Mouse (Mus musculus) testis, adult 2 months (tissue): ENCODE measurements around the gene Lipc. TPM values are rescaled to one million over a fixed set of nuclear protein-coding genes. Genes with fewer than 3 reads are reported as not detected.

ENCODE experiments used
- H3K27ac ChIP-seq: fragments of 200-500 bp; 2 replicates; pipeline ENCODE4 v1.5.1; 2012; ENCODE audit warnings: low read depth, low read length; ENCODE audit not compliant: control insufficient read depth, insufficient read depth
- H3K27me3 ChIP-seq: fragments of 200-500 bp; 2 replicates; pipeline ENCODE4 v1.6.1; 2012; ENCODE audit warnings: mild to moderate bottlenecking, low read length, moderate library complexity; ENCODE audit not compliant: control insufficient read depth, insufficient read depth
- H3K36me3 ChIP-seq: fragments of 200-500 bp; 2 replicates; pipeline ENCODE4 v1.6.1; 2012; ENCODE audit warnings: mild to moderate bottlenecking, low read length; ENCODE audit not compliant: control insufficient read depth, insufficient read depth
- H3K4me1 ChIP-seq: fragments of 200-500 bp; 2 replicates; pipeline ENCODE4 v1.6.1; 2012; ENCODE audit warnings: low read length; ENCODE audit not compliant: control insufficient read depth, insufficient read depth
- H3K4me3 ChIP-seq: fragments of 200-500 bp; 2 replicates; pipeline ENCODE4 v1.5.1; 2012; ENCODE audit warnings: low read depth, mild to moderate bottlenecking, low read length, moderate library complexity, mixed read lengths; ENCODE audit not compliant: control insufficient read depth
- CTCF ChIP-seq: fragments of 200-500 bp; IDR thresholded peaks from 2 replicates; pipeline ENCODE4 v1.5.1; 2012; ENCODE audit warnings: low read depth, mild to moderate bottlenecking, inconsistent platforms, low read length, moderate library complexity; ENCODE audit not compliant: control insufficient read depth, insufficient read depth, insufficient replicate concordance
- POLR2A ChIP-seq: fragments of 200-500 bp; IDR thresholded peaks from 2 replicates; pipeline ENCODE4 v1.6.1; 2012; ENCODE audit warnings: low read depth, mild to moderate bottlenecking, inconsistent platforms, low read length, moderate library complexity; ENCODE audit not compliant: control insufficient read depth
- polyA plus RNA-seq: library from polyadenylated mRNA; depleted of rRNA; stranded (reverse); fragments of >200 nt; gene quantifications from 2 replicates; pipeline ENCODE4 v1.2.3, GENCODE M21; 2012

The Lipc gene
- polyA plus RNA-seq, 1 experiment: not detected

DNA sequence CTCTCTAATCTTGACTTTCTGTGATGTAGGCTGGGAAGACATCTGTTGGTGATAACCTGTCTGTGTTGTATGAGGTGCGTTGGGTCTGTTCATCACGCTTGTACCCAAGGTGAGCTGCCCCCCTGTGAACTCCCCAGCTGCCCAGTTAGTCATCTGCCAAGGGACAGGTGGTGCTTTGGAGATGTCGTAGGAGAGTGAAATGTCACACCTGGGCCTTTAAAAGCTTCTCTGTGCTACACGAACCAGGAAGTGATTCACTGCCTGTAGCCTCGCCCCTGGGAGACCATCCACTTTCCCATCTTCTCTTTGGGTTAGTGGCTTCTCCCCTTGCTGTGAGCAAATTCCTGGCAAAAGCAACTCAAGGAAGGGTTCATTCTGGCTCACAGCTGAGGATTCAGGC is 6.4 kb upstream of the Lipc start:
- Histone ChIP-seq H3K36me3 (no peaks in the 10 kb centered on the region), H3K4me1 (peaks cover 4% of the 10 kb centered on the region; the same call in 1 of the 2 replicates), H3K27me3 (no peaks in the 10 kb centered on the region), H3K4me3 (no peak overlapping the region), H3K27ac (no peak overlapping the region)
- TF ChIP-seq POLR2A (no peak), CTCF (no peak)

DNA sequence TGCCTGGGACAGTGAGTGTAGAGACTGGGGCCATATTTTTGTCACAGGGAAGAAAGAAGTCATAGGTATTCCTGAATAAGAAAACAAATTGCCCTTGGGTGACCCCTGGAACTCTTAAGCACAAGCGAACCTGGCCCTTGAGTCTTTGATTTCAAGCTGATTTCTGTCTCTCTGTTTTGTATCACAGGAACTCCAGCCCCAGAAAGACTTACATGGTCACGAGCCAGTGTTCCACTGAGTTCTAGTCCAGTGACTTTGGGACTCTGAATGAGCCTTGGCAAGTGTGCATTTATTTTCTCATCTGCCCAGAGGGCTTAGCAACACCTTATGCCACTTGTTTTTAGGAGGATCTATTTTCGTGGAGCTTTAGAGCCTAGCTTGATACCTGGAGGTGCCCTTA is 5.7 kb upstream of the Lipc start:
- Histone ChIP-seq H3K27me3 (no peaks in the 10 kb centered on the region), H3K4me1 (peaks cover 4% of the 10 kb centered on the region; the same call in 1 of the 2 replicates), H3K27ac (no peak overlapping the region), H3K4me3 (no peak overlapping the region), H3K36me3 (no peaks in the 10 kb centered on the region)
- TF ChIP-seq CTCF: no peak
- no peak for TF ChIP-seq POLR2A

DNA sequence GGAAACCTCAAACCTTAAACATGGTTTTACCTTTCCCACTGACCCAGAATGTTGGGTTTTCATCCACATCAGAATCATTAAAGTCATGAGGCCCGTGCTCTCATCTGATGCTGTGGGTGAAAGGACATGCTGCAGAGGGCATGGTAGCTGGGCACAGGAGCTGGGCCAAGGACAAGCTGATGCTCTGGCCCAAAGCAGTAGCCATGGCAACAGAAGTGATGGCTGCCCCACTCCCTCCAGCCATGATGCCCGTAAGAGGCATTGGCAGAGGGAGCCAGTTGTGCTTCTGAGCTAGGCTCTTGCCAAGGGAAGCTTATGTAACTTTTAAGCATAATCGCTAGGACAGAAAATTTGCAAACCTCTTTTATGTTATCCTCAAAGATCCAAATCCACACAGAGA is 2.2 kb upstream of the Lipc start:
- Histone ChIP-seq H3K27ac (no peak overlapping the region), H3K27me3 (no peaks in the 10 kb centered on the region), H3K36me3 (no peaks in the 10 kb centered on the region), H3K4me3 (no peak overlapping the region), H3K4me1 (no peaks in the 10 kb centered on the region)
- TF ChIP-seq POLR2A: no peak
- no peak for TF ChIP-seq CTCF

DNA sequence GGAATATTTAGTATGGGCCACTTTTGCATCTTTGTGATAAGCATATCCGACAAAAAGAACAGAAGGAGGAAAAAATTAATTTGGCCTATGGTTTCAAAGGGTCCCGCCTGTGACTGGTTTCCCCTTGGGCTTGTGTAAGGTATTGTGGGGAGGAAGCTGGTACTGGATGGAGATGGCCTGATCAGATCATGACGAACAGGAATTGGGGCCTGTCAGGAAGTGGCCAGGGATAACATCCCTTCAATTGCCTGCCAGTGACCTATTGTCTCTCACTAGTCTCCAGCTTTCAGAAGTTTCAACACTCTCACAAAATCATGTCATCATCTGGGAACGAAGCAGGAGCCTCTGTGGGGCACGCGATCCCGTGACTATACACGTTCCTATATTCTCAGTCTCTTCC is 2.7 kb downstream of the Lipc start:
- Histone ChIP-seq H3K4me3 (no peak overlapping the region), H3K27me3 (no peaks in the 10 kb centered on the region), H3K4me1 (no peaks in the 10 kb centered on the region), H3K27ac (no peak overlapping the region), H3K36me3 (no peaks in the 10 kb centered on the region)
- TF ChIP-seq POLR2A: no peak
- no peak for TF ChIP-seq CTCF

DNA sequence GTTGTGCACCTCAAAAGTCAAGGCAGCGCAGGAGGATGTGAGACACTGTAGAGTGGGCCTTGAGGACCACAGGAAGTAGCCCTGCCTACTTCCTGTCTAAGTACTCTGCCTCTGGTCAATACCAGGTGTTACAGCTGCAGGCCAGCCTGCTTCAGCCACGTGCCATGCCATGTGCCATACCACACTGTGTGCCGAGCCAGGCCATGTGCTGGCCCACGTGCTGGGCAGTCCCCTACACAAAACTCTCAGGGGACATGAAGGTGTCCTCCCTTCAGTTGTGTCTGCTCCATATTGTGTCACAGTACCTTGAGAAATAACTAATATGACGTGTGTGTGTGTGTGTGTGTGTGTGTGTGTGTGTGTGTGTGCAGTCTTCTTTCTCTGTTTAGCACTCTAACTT is 4.7 kb downstream of the Lipc start:
- Histone ChIP-seq H3K4me3 (no peak overlapping the region), H3K27me3 (no peaks in the 10 kb centered on the region), H3K36me3 (no peaks in the 10 kb centered on the region), H3K27ac (no peak overlapping the region), H3K4me1 (no peaks in the 10 kb centered on the region)
- no peak for TF ChIP-seq CTCF
- no peak for TF ChIP-seq POLR2A

DNA sequence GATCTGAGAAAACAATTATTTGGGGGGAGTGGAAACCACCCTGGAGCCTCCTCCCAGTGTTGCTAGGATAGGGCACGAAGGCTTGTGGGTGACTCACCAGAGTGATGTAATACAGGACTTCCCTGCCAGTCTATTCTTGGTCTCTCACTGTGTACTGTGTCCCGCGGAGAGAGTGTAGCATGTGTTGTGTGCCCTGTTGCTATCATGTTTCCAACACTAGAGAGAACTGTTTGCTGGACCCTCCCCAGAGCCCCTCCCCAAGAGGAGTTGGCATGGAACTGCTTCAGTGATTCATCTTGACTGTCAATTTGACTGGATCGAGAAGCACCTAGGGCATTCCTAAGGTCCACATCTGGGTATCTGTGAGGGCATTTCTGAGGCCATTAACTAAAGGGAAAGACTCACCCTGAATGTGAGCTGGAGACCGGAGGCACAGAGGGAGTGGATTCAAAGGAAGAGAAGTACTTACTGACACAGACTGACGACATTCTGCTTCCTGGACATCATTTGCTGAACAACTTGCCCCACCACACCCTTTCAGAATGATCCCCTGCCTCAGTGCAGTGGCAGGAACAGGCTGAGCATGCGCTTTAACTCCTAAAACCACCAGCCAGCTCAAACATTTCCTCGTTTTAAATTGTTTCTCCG is 9.2 kb downstream of the Lipc start:
- TF ChIP-seq CTCF (no peak), POLR2A (no peak)

DNA sequence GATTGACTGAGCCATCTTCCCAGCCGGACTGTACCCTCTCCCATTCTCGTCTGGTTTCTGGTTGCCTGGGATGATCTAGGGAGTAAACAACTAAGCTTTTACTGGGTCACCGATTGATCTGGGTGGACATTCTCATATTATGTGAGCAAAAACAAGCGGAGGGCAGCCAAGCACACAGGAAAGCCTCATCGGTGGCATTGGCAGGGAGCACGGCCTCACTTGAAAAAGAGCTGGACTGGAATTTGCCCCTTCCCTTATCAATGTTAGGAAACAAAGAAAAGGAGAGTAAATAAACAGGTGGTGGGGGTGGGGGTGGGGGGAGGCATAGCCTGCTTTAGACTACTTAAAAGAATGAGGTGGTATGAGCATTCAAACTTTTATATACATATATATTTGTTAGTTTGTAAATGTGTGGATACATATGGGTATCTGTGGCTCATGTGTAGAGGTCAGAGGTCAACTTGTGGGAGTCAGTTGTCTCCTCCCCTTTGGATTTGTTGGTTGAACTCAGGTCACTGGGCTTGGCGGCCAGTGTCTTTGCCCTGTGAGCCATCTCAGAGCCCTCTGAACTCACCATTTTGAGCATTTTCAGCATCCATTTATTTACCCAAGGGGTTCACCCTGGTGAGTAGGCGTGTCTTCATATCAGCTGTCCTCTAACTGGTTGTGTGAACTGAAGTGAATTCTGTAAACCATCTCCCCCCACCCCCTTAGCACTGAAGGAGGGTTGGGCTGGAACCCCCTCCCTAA is 12.1 kb downstream of the Lipc start:
- H3K4me1 ChIP-seq: no peaks in the 10 kb centered on the region
- H3K36me3 ChIP-seq: no peaks in the 10 kb centered on the region
- TF ChIP-seq CTCF (no peak), POLR2A (no peak)
- no peak overlapping the region for H3K27ac ChIP-seq
- H3K4me3 ChIP-seq: no peak overlapping the region
- no peaks in the 10 kb centered on the region for H3K27me3 ChIP-seq

More for the DNA sequence above, 9.2 kb downstream of the Lipc start:
- Histone ChIP-seq H3K27me3 (no peaks in the 10 kb centered on the region), H3K4me3 (no peak overlapping the region), H3K27ac (no peak overlapping the region), H3K36me3 (no peaks in the 10 kb centered on the region), H3K4me1 (no peaks in the 10 kb centered on the region)
